8 mouse cellular contexts compared by ENCODE assay signal in the genomic region with DNA sequence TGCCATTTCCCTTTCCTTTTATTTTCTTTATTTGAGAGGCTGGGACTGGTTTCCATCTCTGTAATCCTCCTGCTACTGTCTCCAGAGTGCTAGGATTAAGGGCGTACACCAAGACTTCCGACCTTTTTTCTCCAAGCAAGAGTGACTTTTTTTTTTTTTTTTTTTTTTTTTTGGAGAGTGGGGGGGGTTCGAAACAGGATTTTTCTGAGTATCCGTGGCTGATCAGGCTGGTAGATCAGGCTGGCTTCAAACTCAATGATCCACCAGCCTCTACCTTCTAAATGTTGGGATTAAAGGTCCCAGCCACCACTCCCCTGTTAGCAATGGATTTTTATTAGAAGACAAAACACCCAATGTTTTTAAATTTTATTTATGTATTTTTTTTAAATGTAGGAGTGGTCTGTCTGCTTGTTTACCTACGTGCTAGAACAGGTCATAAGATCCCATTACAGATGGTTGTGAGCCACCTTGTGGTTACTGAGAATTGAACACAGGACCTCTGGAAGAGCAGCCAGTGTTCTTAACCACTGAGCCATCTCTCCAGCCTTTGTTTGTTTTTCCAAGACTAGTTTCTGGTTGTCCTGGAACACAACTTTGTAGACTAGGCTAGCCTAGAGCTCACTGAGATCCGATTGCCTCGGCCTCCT. TPM values are rescaled to one million over a fixed set of nuclear protein-coding genes. Genes with fewer than 3 reads are reported as not detected.
DNase-seq lines count a peak whose midpoint lies in the region; ATAC-seq lines count a peak whose summit lies in the region.

No protein-coding gene starts in this region.

- H3K9ac ChIP-seq in forebrain, embryonic 14.5 days (ENCODE audit: low read length), result peak overlapping the region; percentile 82
- H3K9ac ChIP-seq in midbrain, embryonic 15.5 days, result peak overlapping the region; percentile 69

- no peaks in the 10 kb centered on the region for H3K36me3 ChIP-seq in forebrain, embryonic 14.5 days (ENCODE audit: control insufficient read depth, insufficient read depth, low read length)
- peaks cover 19% of the 10 kb centered on the region for H3K36me3 ChIP-seq in limb, embryonic 10.5 days
- H3K36me3 ChIP-seq in midbrain, embryonic 15.5 days (replicated peaks), result no peaks in the 10 kb centered on the region

- H3K27ac ChIP-seq in forebrain, embryonic 14.5 days (ENCODE audit: low read depth, low read length), result no peak overlapping the region
- H3K27ac ChIP-seq in limb, embryonic 10.5 days, result peak overlapping the region; percentile 91
- H3K27ac ChIP-seq in midbrain, embryonic 15.5 days, result peak overlapping the region; percentile 78

- no peaks in the 10 kb centered on the region for H3K9me3 ChIP-seq in forebrain, embryonic 14.5 days (replicated peaks; ENCODE audit: control insufficient read depth, low read length)
- H3K9me3 ChIP-seq in limb, embryonic 10.5 days (replicated peaks), result no peaks in the 10 kb centered on the region
- no peaks in the 10 kb centered on the region for H3K9me3 ChIP-seq in midbrain, embryonic 15.5 days

- H3K4me2 ChIP-seq in forebrain, embryonic 14.5 days (ENCODE audit: low read length), result peak overlapping the region; percentile 95
- H3K4me2 ChIP-seq in midbrain, embryonic 15.5 days, result peak overlapping the region; percentile 83

- H3K4me1 ChIP-seq in forebrain, embryonic 14.5 days (ENCODE audit: control insufficient read depth, insufficient read depth, low read length), result peaks cover 6% of the 10 kb centered on the region
- H3K4me1 ChIP-seq in limb, embryonic 10.5 days, result peaks cover 51% of the 10 kb centered on the region
- H3K4me1 ChIP-seq in midbrain, embryonic 15.5 days, result peaks cover 18% of the 10 kb centered on the region

- no peaks in the 10 kb centered on the region for H3K27me3 ChIP-seq in forebrain, embryonic 14.5 days (replicated peaks; ENCODE audit: control insufficient read depth, insufficient read depth, low read length)
- 0 out of 2 replicates have a peak, but pooled peaks cover 3% of the 10 kb centered on the region for H3K27me3 ChIP-seq in limb, embryonic 10.5 days (ENCODE audit: low read depth, poor library complexity, severe bottlenecking)
- no peaks in the 10 kb centered on the region for H3K27me3 ChIP-seq in midbrain, embryonic 15.5 days (replicated peaks)

- peak; percentile 60 for DNase-seq in cerebellum, adult 9-11 months
- no peak for DNase-seq in cerebellum, adult 11 months
- peak; percentile 80 for DNase-seq in ES-CJ7 (ENCODE audit: low read depth, low spot score)
- DNase-seq in forebrain, embryonic 14.5 days (ENCODE audit: low spot score), result no peak
- no peak for DNase-seq in limb, embryonic 10.5 days (ENCODE audit: low spot score)
- DNase-seq in gastrocnemius, postnatal 25 days, result no peak
- DNase-seq in right cerebral cortex, postnatal 25 days, result no peak

- peak overlapping the region; percentile 67 for H3K4me3 ChIP-seq in forebrain, embryonic 14.5 days (ENCODE audit: low read depth, low read length)
- peak overlapping the region; percentile 91 for H3K4me3 ChIP-seq in limb, embryonic 10.5 days
- peak overlapping the region; percentile 61 for H3K4me3 ChIP-seq in midbrain, embryonic 15.5 days

- no peak for ATAC-seq in forebrain, embryonic 14.5 days
- no peak for ATAC-seq in midbrain, embryonic 15.5 days (replicated peaks)

- 24% methylated on average over 7 of the region's 7 CpGs for WGBS in forebrain, embryonic 14.5 days
- 24% methylated on average over 7 of the region's 7 CpGs for WGBS in limb, embryonic 10.5 days
- WGBS in midbrain, embryonic 15.5 days, result 24% methylated on average over 7 of the region's 7 CpGs

RNA-seq across cellular contexts. Expression of gene Plekha4, which starts 0.5 kb away (rescaled TPM):
- 0.76 and 1.2 TPM in 2 replicates for polyA plus RNA-seq in forebrain, embryonic 14.5 days (2014; fragmentation: Nextera tagmentation; extraction: Ambion mirVana)
- polyA plus RNA-seq in limb, embryonic 10.5 days (2016; fragmentation: Nextera tagmentation; extraction: Ambion mirVana), result 0.43 and 1.0 TPM in 2 replicates
- 1.3 TPM in 2 replicates for polyA plus RNA-seq in midbrain, embryonic 15.5 days (2015; fragmentation: Nextera tagmentation; extraction: Ambion mirVana)
- 1 to 10 TPM; 7.5 to 8.5 TPM for total RNA-seq in gastrocnemius, postnatal 25 days (2021)

RNA-seq across cellular contexts. Expression of gene Ppp1r15a, which starts 0.5 kb away (rescaled TPM):
- 13.1 and 19.3 TPM in 2 replicates for polyA plus RNA-seq in forebrain, embryonic 14.5 days (2014; fragmentation: Nextera tagmentation; extraction: Ambion mirVana)
- 22.4 and 25.7 TPM in 2 replicates for polyA plus RNA-seq in limb, embryonic 10.5 days (2016; fragmentation: Nextera tagmentation; extraction: Ambion mirVana)
- 11.7 and 12.5 TPM in 2 replicates for polyA plus RNA-seq in midbrain, embryonic 15.5 days (2015; fragmentation: Nextera tagmentation; extraction: Ambion mirVana)
- total RNA-seq in gastrocnemius, postnatal 25 days (2021), result 10 to 100 TPM; 13.8 to 19.2 TPM

RNA-seq across cellular contexts. Expression of gene Nucb1, which starts 16.4 kb away (rescaled TPM):
- 69.0 and 96.5 TPM in 2 replicates for polyA plus RNA-seq in forebrain, embryonic 14.5 days (2014; fragmentation: Nextera tagmentation; extraction: Ambion mirVana)
- polyA plus RNA-seq in limb, embryonic 10.5 days (2016; fragmentation: Nextera tagmentation; extraction: Ambion mirVana), result 116 and 125 TPM in 2 replicates
- polyA plus RNA-seq in midbrain, embryonic 15.5 days (2015; fragmentation: Nextera tagmentation; extraction: Ambion mirVana), result 118 and 121 TPM in 2 replicates
- total RNA-seq in gastrocnemius, postnatal 25 days (2021), result 10 to 100 TPM; 60.8 to 73.2 TPM

RNA-seq across cellular contexts. Expression of gene Hsd17b14, which starts 28.1 kb away (rescaled TPM):
- polyA plus RNA-seq in forebrain, embryonic 14.5 days (2014; fragmentation: Nextera tagmentation; extraction: Ambion mirVana), result 0.17 and 0.22 TPM in 2 replicates
- 1.0 and 1.1 TPM in 2 replicates for polyA plus RNA-seq in limb, embryonic 10.5 days (2016; fragmentation: Nextera tagmentation; extraction: Ambion mirVana)
- 0.37 TPM in 1 of 2 replicates, not detected in the other for polyA plus RNA-seq in midbrain, embryonic 15.5 days (2015; fragmentation: Nextera tagmentation; extraction: Ambion mirVana)
- total RNA-seq in gastrocnemius, postnatal 25 days (2021), result 1 to 10 TPM in 1 of 2 experiments, under 1 TPM in 1; 0.99 to 1.2 TPM

RNA-seq across cellular contexts. Expression of gene Dhdh, which starts 38.0 kb away (rescaled TPM):
- polyA plus RNA-seq in forebrain, embryonic 14.5 days (2014; fragmentation: Nextera tagmentation; extraction: Ambion mirVana), result 1.4 and 1.6 TPM in 2 replicates
- polyA plus RNA-seq in limb, embryonic 10.5 days (2016; fragmentation: Nextera tagmentation; extraction: Ambion mirVana), result 4.9 and 5.8 TPM in 2 replicates
- polyA plus RNA-seq in midbrain, embryonic 15.5 days (2015; fragmentation: Nextera tagmentation; extraction: Ambion mirVana), result 4.0 and 4.1 TPM in 2 replicates
- total RNA-seq in gastrocnemius, postnatal 25 days (2021), result 10 to 100 TPM; 12.3 to 12.6 TPM

Comparison
In these comparisons a context has a peak if more than half of its experiments do, and no peak if none do; other contexts are left out.
1. DNase-seq: peak in cerebellum, adult 9-11 months (single experiment) and ES-CJ7 (single experiment); none in cerebellum, adult 11 months (single experiment), forebrain, embryonic 14.5 days (single experiment), limb, embryonic 10.5 days (single experiment), gastrocnemius, postnatal 25 days (single experiment) and right cerebral cortex, postnatal 25 days (single experiment).
2. Peak in every context shown above with its lines, with median percentiles within 50 percentile points of each other: H3K4me3 ChIP-seq.